Mouse (Mus musculus) monocyte, adult 5-6 weeks (primary cell): ENCODE measurements around the gene Stam. TPM values are rescaled to one million over a fixed set of nuclear protein-coding genes. Genes with fewer than 3 reads are reported as not detected.
"Not testable (repeated sequence)": the region's sequence is repeated elsewhere in the genome, so short reads cannot be mapped to it uniquely, and the experiment has no call there.

Experiments
- ATAC-seq: fragments of 153-309, 156-312 bp; replicated peaks from 2 replicates; pipeline ENCODE4 v1.8.0; 2017; ENCODE audit warnings: mild to moderate bottlenecking; ENCODE audit not compliant: low TSS enrichment, insufficient number of reproducible peaks, severe bottlenecking, poor library complexity, low FRiP score
- total RNA-seq: library from RNA; stranded (forward); fragments of 200-1000, 200-491, 200-594 nt; gene quantifications from 3 replicates; pipeline ENCODE4 v1.2.3, GENCODE M21; 2017

Stam gene
- total RNA-seq, 1 experiment from 2014 or later = 26.1 TPM

GRCm38 (mm10) chr2:14167721-14168120, 93.8 kb downstream of the Stam start:
- ATAC-seq = no peak

- ATAC-seq = no peak
Measured at GRCm38 (mm10) chr2:14174334-14174733, 100.4 kb downstream of the Stam start, which contains the start of gene Tmem236. Gene Tmem236, plus strand, starts transcription at chr2:14174523.

- ATAC-seq = no peak
Measured at GRCm38 (mm10) chr2:14176460-14177193, 102.7 kb downstream of the Stam start.

GRCm38 (mm10) chr2:14184375-14184774, 110.5 kb downstream of the Stam start:
- ATAC-seq = no peak

GRCm38 (mm10) chr2:14190684-14191083, 116.8 kb downstream of the Stam start:
- no peak for ATAC-seq

- ATAC-seq = no peak
Measured at GRCm38 (mm10) chr2:14191601-14192000, 117.7 kb downstream of the Stam start.

GRCm38 (mm10) chr2:14192046-14192445, 118.1 kb downstream of the Stam start:
- peak; percentile 95 for ATAC-seq

GRCm38 (mm10) chr2:14198325-14198903, 124.5 kb downstream of the Stam start:
- ATAC-seq = not testable (repeated sequence)

Other genes with a start within 250 kb of the Stam start
- gene Hacd1, start 18.0 kb upstream of the Stam start, total RNA-seq = 0.53 to 3.6 TPM in 2 of 3 replicates, not detected in the other
- not detected in 3 replicates for gene Tmem236, start 100.4 kb downstream of the Stam start, total RNA-seq
- gene Mrc1, start 155.3 kb downstream of the Stam start, total RNA-seq = 0.58 to 5.2 TPM (median 2.9 TPM) in 3 replicates